Mouse (Mus musculus): ENCODE results near the gene Cyyr1. TPM values are rescaled to one million over a fixed set of nuclear protein-coding genes. Genes with fewer than 3 reads are reported as not detected.

Cyyr1 gene
- polyA plus RNA-seq, 1 experiment = 5.7 TPM

DNA sequence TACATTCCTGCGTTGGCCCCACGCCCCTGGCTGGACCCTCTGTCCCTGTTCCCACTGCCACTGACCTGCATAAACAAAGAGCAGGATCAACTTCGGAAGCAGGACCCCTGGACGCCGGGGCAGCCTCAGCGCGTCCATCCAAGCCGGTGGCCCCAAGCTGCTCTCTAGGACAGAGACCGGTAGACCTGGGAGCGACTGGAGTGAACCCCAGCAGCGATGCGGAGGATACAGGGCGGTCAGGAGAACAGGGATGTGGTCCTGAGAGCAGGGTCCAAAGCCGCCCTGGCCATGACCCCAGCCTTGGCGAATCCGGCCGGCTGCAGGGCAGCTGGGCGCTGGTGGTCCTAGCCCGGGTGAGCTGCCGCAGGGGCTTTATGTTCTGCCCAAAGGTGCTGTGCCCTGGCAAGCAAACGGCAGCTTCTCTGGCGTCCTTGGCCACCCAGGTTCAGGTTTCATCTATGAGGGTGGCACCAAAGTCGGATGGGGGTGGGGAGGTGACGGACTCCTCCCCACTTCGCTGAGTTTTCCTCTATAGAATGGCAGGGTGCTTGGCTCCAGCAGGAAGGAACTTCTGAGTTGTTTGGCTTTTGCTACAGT is 3.1 kb downstream of the Cyyr1 start:
- H3K36me3 ChIP-seq (ENCODE audit: control insufficient read depth, insufficient read depth, low read length, poor library complexity, severe bottlenecking) = no peaks in the 10 kb centered on the region
- no peak overlapping the region for H3K27ac ChIP-seq (ENCODE audit: insufficient read depth, low read length)
- H3K9me3 ChIP-seq (replicated peaks; ENCODE audit: control insufficient read depth, insufficient read depth, low read length, poor library complexity, severe bottlenecking) = no peaks in the 10 kb centered on the region
- H3K4me1 ChIP-seq (ENCODE audit: control insufficient read depth, insufficient read depth, low read length) = peaks cover 1% of the 10 kb centered on the region
- H3K4me3 ChIP-seq (ENCODE audit: low read depth, low read length) = peak overlapping the region; percentile 71
- TF ChIP-seq CTCF (IDR thresholded peaks at IDR 0.05; ENCODE audit: low read depth, low read length) (no peak), EP300 (IDR thresholded peaks at IDR 0.05; ENCODE audit: insufficient read depth, low read depth, low read length) (no peak), POLR2A (IDR thresholded peaks at IDR 0.05; ENCODE audit: insufficient read depth, low read length) (no peak)
- H3K27me3 ChIP-seq (ENCODE audit: control insufficient read depth, insufficient read depth, low read length, poor library complexity, severe bottlenecking) = no peaks in the 10 kb centered on the region
- H3K9ac ChIP-seq (ENCODE audit: low read depth, poor library complexity, severe bottlenecking) = peak overlapping the region; percentile 43

DNA sequence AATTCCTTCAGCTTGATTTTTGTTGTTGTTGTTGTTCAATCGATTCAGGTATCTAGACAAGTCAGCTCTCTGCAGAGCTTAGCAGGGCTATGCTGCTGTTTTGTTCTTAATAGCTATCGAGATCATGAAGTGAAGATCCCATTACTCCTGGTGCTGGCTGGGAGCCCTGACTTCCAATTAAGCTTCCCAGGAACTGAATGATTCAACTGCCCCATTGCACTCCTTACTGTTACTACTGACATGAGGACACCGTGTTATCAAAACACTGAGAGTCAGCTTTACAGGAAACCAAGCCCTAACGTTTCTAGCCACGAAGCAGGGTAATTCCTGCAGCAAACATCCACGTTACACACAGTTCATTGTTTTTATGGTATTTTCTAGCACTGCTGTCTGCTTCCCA is 6.7 kb downstream of the Cyyr1 start:
- Histone ChIP-seq H3K36me3 (ENCODE audit: control insufficient read depth, insufficient read depth, low read length, poor library complexity, severe bottlenecking) (no peaks in the 10 kb centered on the region), H3K4me1 (ENCODE audit: control insufficient read depth, insufficient read depth, low read length) (peaks cover 1% of the 10 kb centered on the region), H3K9me3 (replicated peaks; ENCODE audit: control insufficient read depth, insufficient read depth, low read length, poor library complexity, severe bottlenecking) (no peaks in the 10 kb centered on the region), H3K9ac (ENCODE audit: low read depth, poor library complexity, severe bottlenecking) (no peak overlapping the region), H3K4me3 (ENCODE audit: low read depth, low read length) (no peak overlapping the region), H3K27ac (ENCODE audit: insufficient read depth, low read length) (no peak overlapping the region), H3K27me3 (ENCODE audit: control insufficient read depth, insufficient read depth, low read length, poor library complexity, severe bottlenecking) (no peaks in the 10 kb centered on the region)
- no peak for TF ChIP-seq EP300 (IDR thresholded peaks at IDR 0.05; ENCODE audit: insufficient read depth, low read depth, low read length)
- no peak for TF ChIP-seq CTCF (IDR thresholded peaks at IDR 0.05; ENCODE audit: low read depth, low read length)
- no peak for TF ChIP-seq POLR2A (IDR thresholded peaks at IDR 0.05; ENCODE audit: insufficient read depth, low read length)

DNA sequence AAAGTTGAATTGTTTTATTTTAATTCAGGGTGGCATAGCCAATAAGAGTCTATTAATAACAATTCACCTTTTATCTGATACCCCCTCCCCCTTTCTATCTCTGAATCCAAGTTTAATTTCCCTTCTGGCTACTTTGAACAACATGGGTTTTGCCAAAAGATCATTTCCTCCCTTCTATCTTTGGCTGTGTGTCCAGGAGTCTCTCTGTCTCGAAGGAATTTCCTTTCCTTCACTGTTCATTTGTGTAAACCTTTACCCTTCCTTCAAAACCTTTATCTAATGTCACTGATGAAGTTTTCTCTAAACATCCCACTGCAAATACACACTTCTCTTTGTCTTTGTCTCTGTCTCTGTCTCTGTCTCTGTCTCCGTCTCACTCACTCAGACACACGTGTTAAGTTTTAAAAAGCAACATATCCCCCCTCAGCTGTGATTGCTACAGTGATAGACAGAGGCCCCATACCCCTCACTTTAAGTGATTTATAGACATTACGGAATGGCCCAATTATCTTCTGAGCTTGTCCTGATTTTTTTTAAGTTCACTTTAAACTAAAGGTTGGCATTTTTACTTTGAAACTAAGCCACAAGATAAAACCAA is 11.4 kb downstream of the Cyyr1 start:
- TF ChIP-seq EP300 (IDR thresholded peaks at IDR 0.05; ENCODE audit: insufficient read depth, low read depth, low read length) = no peak
- TF ChIP-seq POLR2A (IDR thresholded peaks at IDR 0.05; ENCODE audit: insufficient read depth, low read length) = no peak
- no peak for TF ChIP-seq CTCF (IDR thresholded peaks at IDR 0.05; ENCODE audit: low read depth, low read length)
- no peaks in the 10 kb centered on the region for H3K4me1 ChIP-seq (ENCODE audit: control insufficient read depth, insufficient read depth, low read length)
- no peaks in the 10 kb centered on the region for H3K9me3 ChIP-seq (replicated peaks; ENCODE audit: control insufficient read depth, insufficient read depth, low read length, poor library complexity, severe bottlenecking)
- no peak overlapping the region for H3K4me3 ChIP-seq (ENCODE audit: low read depth, low read length)
- no peak overlapping the region for H3K27ac ChIP-seq (ENCODE audit: insufficient read depth, low read length)
- H3K36me3 ChIP-seq (ENCODE audit: control insufficient read depth, insufficient read depth, low read length, poor library complexity, severe bottlenecking) = no peaks in the 10 kb centered on the region
- no peaks in the 10 kb centered on the region for H3K27me3 ChIP-seq (ENCODE audit: control insufficient read depth, insufficient read depth, low read length, poor library complexity, severe bottlenecking)
- no peak overlapping the region for H3K9ac ChIP-seq (ENCODE audit: low read depth, poor library complexity, severe bottlenecking)

DNA sequence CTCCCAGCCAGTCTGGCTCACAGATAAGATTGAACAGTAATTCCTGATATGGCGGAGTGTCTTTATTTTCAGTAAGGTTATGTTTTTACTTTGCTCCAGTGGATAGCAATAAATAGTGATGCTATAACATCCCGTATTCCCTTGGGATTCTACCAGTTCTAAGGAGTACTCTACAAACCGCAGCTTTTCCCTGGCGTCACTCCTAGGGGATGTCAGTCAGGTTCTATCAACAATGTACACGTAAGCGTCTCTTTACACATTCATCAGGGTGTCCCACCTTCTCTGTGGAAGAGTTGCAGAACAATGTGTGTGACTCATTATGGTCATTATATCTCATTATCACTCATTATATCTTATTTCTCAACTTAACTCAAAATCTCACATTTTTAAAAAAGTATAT is 12.2 kb downstream of the Cyyr1 start:
- Histone ChIP-seq H3K4me3 (ENCODE audit: low read depth, low read length) (no peak overlapping the region), H3K4me1 (ENCODE audit: control insufficient read depth, insufficient read depth, low read length) (no peaks in the 10 kb centered on the region), H3K27me3 (ENCODE audit: control insufficient read depth, insufficient read depth, low read length, poor library complexity, severe bottlenecking) (no peaks in the 10 kb centered on the region), H3K27ac (ENCODE audit: insufficient read depth, low read length) (no peak overlapping the region), H3K9me3 (replicated peaks; ENCODE audit: control insufficient read depth, insufficient read depth, low read length, poor library complexity, severe bottlenecking) (no peaks in the 10 kb centered on the region), H3K36me3 (ENCODE audit: control insufficient read depth, insufficient read depth, low read length, poor library complexity, severe bottlenecking) (no peaks in the 10 kb centered on the region), H3K9ac (ENCODE audit: low read depth, poor library complexity, severe bottlenecking) (no peak overlapping the region)
- no peak for TF ChIP-seq POLR2A (IDR thresholded peaks at IDR 0.05; ENCODE audit: insufficient read depth, low read length)
- no peak for TF ChIP-seq CTCF (IDR thresholded peaks at IDR 0.05; ENCODE audit: low read depth, low read length)
- TF ChIP-seq EP300 (IDR thresholded peaks at IDR 0.05; ENCODE audit: insufficient read depth, low read depth, low read length) = no peak

DNA sequence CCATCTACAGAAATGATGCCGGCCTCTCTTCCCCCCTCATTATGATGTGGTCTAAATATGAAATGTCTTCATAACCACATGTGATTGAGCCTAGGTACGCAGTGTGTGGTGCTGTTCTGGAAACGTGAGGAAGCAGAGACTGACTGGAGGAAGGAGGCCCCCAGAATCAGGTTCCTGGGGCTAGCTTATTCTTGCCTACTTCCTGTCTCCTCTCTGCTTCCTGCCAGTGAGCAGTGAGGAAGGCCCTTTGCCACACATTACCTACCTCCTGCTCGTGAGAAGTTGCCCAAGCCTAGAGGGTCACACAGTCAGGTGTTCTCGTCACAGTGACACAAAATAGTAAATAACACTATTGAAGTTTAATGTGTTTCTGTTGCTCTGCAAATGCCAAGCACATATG is 14.8 kb downstream of the Cyyr1 start:
- Histone ChIP-seq H3K9me3 (replicated peaks; ENCODE audit: control insufficient read depth, insufficient read depth, low read length, poor library complexity, severe bottlenecking) (no peaks in the 10 kb centered on the region), H3K27ac (ENCODE audit: insufficient read depth, low read length) (no peak overlapping the region), H3K4me3 (ENCODE audit: low read depth, low read length) (no peak overlapping the region), H3K4me1 (ENCODE audit: control insufficient read depth, insufficient read depth, low read length) (no peaks in the 10 kb centered on the region), H3K36me3 (ENCODE audit: control insufficient read depth, insufficient read depth, low read length, poor library complexity, severe bottlenecking) (no peaks in the 10 kb centered on the region), H3K9ac (ENCODE audit: low read depth, poor library complexity, severe bottlenecking) (no peak overlapping the region), H3K27me3 (ENCODE audit: control insufficient read depth, insufficient read depth, low read length, poor library complexity, severe bottlenecking) (no peaks in the 10 kb centered on the region)
- TF ChIP-seq CTCF (IDR thresholded peaks at IDR 0.05; ENCODE audit: low read depth, low read length) (no peak), POLR2A (IDR thresholded peaks at IDR 0.05; ENCODE audit: insufficient read depth, low read length) (no peak), EP300 (IDR thresholded peaks at IDR 0.05; ENCODE audit: insufficient read depth, low read depth, low read length) (no peak)

DNA sequence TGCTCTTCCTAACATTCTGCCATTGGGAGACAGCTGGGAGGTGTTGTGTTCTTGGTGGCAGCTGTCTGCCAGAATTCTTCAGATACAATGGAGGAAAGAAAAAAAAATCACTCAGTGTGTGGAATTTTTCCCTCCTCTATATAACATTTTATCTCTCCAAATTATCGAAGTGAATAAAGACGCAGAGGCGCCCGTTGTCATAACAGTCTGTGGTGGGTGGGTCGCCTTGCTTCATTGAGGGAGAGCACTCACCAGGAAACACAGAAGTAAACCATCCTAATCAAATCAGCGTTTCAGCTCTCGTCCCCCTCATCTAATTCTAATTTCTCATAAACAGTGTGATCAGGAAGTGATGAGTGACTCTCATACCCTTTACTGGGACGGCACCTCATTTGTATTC is 17.1 kb downstream of the Cyyr1 start:
- Histone ChIP-seq H3K27ac (ENCODE audit: insufficient read depth, low read length) (no peak overlapping the region), H3K27me3 (ENCODE audit: control insufficient read depth, insufficient read depth, low read length, poor library complexity, severe bottlenecking) (no peaks in the 10 kb centered on the region), H3K4me3 (ENCODE audit: low read depth, low read length) (no peak overlapping the region), H3K9ac (ENCODE audit: low read depth, poor library complexity, severe bottlenecking) (no peak overlapping the region), H3K36me3 (ENCODE audit: control insufficient read depth, insufficient read depth, low read length, poor library complexity, severe bottlenecking) (no peaks in the 10 kb centered on the region), H3K4me1 (ENCODE audit: control insufficient read depth, insufficient read depth, low read length) (no peaks in the 10 kb centered on the region), H3K9me3 (replicated peaks; ENCODE audit: control insufficient read depth, insufficient read depth, low read length, poor library complexity, severe bottlenecking) (no peaks in the 10 kb centered on the region)
- TF ChIP-seq POLR2A (IDR thresholded peaks at IDR 0.05; ENCODE audit: insufficient read depth, low read length) (no peak), CTCF (IDR thresholded peaks at IDR 0.05; ENCODE audit: low read depth, low read length) (no peak), EP300 (IDR thresholded peaks at IDR 0.05; ENCODE audit: insufficient read depth, low read depth, low read length) (no peak)

All from ES-Bruce4 (cell line).